Mouse (Mus musculus): ENCODE results near the gene Gpr137.

GRCm38 (mm10) chr19:6915276-6915675, 27.0 kb downstream of the Gpr137 start:
- no peak for TF ChIP-seq POLR2AphosphoS2 (IDR thresholded peaks at IDR 0.05; ENCODE audit: insufficient read length, low read depth)
- no peak for TF ChIP-seq TCF12 (IDR thresholded peaks at IDR 0.05; ENCODE audit: insufficient read depth, poor library complexity, severe bottlenecking)
- TF ChIP-seq POLR2A (IDR thresholded peaks at IDR 0.05; ENCODE audit: insufficient read length, low read depth), result no peak
- no peak for TF ChIP-seq USF1 (IDR thresholded peaks at IDR 0.05; ENCODE audit: low read depth)
- no peak for TF ChIP-seq REST (IDR thresholded peaks at IDR 0.05; ENCODE audit: insufficient read depth, insufficient read length)
- no peak for TF ChIP-seq MAX (IDR thresholded peaks at IDR 0.05; ENCODE audit: low read depth)
- TF ChIP-seq E2F4 (IDR thresholded peaks at IDR 0.05; ENCODE audit: insufficient read depth), result no peak
- no peak for TF ChIP-seq CEBPB (IDR thresholded peaks at IDR 0.05; ENCODE audit: insufficient read depth, poor library complexity, severe bottlenecking)
- no peak for TF ChIP-seq TCF3 (IDR thresholded peaks at IDR 0.05; ENCODE audit: insufficient read length, low read depth)
- no peak for TF ChIP-seq SRF (IDR thresholded peaks at IDR 0.05; ENCODE audit: control insufficient read depth, insufficient read length, low read depth)

Data from myocyte (in vitro differentiated cells).